Mouse (Mus musculus): ENCODE measurements around the gene Ctsq.
"Not testable (repeated sequence)": the region's sequence is repeated elsewhere in the genome, so short reads cannot be mapped to it uniquely, and the experiment has no call there.

Ctsq gene

DNA sequence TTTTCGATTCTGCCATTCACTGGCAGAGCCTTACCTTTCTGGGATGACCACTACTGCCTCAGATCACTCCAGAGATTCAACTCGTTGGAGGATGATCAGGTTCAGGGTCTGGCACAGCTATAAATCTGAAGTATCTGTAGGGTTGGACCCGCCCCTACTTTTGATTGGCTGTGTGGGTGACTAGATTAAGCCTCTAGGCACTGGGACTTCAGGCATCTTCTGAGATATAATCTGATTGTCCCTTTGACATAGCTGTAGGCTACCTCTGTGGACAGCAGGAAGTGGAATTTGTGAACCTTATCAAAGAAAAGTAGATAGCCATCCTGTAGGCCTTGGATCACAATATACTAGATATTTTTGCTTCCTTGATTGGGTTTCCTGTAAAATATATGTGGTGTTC lies at the start of gene Ctsq:
TSS of gene Ctsq (minus strand) at position 101 of the 400 bp plus-strand sequence.
- no peak for DNase-seq

GRCm38 (mm10) chr13:61022785-61023184 lies 17.6 kb downstream of the Ctsq start:
- no peak for DNase-seq

DNA sequence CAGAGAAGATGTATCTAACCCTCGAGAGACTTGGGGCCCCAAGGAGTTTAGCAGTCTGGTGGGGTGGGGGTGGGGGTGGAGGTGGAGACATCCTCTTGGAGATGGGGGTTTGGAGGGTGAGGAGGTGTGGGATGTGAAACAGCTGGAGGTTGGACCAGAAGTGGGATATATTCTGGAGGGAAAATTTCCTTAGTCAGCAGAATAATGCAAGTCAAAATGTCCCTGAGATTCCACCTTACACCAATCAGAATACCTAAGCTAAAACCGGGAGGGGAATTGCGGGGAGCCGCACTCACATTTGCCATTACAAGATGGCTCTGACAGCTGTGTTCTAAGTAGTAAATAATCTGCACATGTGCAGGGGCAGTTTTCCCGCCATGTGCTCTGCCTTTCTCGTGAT lies 18.6 kb downstream of the Ctsq start:
- DNase-seq = no peak

- DNase-seq = no peak
Observed at GRCm38 (mm10) chr13:61010171-61010570, 30.3 kb downstream of the Ctsq start.

DNA sequence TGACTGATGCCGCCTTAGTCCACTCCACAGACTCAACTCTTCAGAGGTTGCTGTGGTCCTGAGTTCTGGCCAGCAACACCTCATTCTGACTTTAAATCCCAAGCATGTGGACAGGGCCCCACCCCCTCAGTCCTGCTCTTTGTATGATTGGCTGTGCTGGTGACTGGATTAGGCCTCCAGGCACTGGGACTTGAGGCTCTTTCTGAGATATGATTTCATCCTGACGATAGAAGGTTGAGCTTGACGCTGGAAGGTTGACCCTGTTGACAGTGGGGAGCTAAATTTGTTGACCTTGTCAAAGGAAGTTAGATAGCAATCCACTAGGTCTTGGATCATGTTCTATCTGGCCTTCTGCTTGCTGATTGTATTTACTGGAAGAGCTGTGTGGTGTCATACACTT lies 34.6 kb downstream of the Ctsq start, which contains the start of gene Ctsj:
TSS of gene Ctsj (minus strand) at position 101 of the 400 bp plus-strand sequence.
- DNase-seq = no peak

- no peak for DNase-seq
Observed at GRCm38 (mm10) chr13:60997600-60997999, 42.8 kb downstream of the Ctsq start.

- not testable (repeated sequence) for DNase-seq
Observed at GRCm38 (mm10) chr13:60986915-60987314, 53.5 kb downstream of the Ctsq start.

Measured in cerebellum, adult 11 months (tissue).